Comparison of ENCODE assay signal across 20 mouse cellular contexts in the genomic region with DNA sequence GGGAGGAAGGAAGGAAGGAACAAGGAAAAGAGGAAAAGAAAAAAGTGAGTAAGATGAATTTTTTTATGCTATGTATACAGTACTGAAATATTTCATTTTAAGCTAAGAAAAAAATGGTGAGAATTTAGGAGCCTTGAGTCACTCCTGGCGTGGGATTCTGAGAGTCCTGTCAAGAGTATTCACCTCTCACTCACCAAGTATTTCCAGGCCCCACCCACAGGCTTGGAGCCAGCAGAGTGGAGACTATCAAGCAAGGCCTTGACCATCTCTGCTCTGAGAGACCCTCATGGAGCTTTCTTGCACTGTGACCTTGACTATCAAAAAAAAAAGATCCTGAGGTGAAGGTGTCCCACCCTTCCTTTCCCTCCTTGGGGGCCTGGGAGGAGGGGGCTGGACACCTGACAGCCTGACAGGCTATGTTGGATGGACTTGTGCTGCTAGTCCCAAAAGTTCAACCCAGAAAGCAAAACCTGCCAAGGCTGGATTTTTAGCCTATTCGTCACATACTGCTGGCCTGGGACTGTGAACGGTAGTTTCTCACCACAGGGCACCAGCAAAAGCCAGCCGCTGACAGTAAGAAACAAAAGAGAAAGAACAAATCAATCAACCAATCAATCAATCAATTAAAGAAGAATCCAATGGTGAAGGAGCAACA. TPM values are rescaled to one million over a fixed set of nuclear protein-coding genes. Genes with fewer than 3 reads are reported as not detected.
DNase-seq lines count a peak whose midpoint lies in the region; TF ChIP-seq lines count a peak whose summit lies in the region.
"Had no signal": no experiment of that assay in that cellular context is flagged by ENCODE, and none has a peak within 500 bp of the region (broad histone marks: within the 10 kb centered on the region; RNA-seq: fewer than 3 reads in every experiment).

No protein-coding gene starts in this region.

- no peak overlapping the region for H3K4me3 ChIP-seq in gastrocnemius, adult 2 months
- H3K4me3 ChIP-seq: embryonic facial prominence, embryonic 15.5 days; forebrain, embryonic 12.5 days; heart, embryonic 13.5 days; hindbrain, embryonic 15.5 days had no signal

- DNase-seq in gastrocnemius, adult 2 months = peak; percentile 26
- no peak for DNase-seq in gastrocnemius, postnatal 10 days
- DNase-seq in 3134 (ENCODE audit: extremely low read depth, insufficient read length, low spot score) = peak; percentile 75
- peak; percentile 30 for DNase-seq in ZHBTc4 (ENCODE audit: low read depth, low spot score)
- peak; percentile 97 for DNase-seq in fibroblast of lung, adult 2 months (ENCODE audit: low read depth)
- no peak for DNase-seq in cerebellum, adult 11-12 months
- DNase-seq in heart, adult 18-20 months = no peak
- DNase-seq: adrenal gland, postnatal 14 days; cerebellum, adult 8-10 months; cerebellum, postnatal 14 days; embryo, embryonic 11 days; gastrocnemius, postnatal 25 days; heart, postnatal 36 days had no signal

- TF ChIP-seq CTCF in gastrocnemius, adult 2 months (IDR thresholded peaks at IDR 0.05) = no peak

- intact Hi-C loops in gastrocnemius, adult 2 months (cut with DNase I) = no loop called here

- H3K27ac ChIP-seq in gastrocnemius, adult 2 months = no peak overlapping the region
- H3K27ac ChIP-seq: embryonic facial prominence, embryonic 15.5 days; forebrain, embryonic 12.5 days; heart, embryonic 13.5 days; hindbrain, embryonic 15.5 days had no signal

RNA-seq across cellular contexts. Expression of gene Pdia5, which starts 10.6 kb away (rescaled TPM):
- total RNA-seq in gastrocnemius, adult 2 months (2021) = 1 to 10 TPM; 1.2 to 2.5 TPM
- 10 to 100 TPM in 1 of 2 experiments, 1 to 10 TPM in 1; 7.5 to 12.4 TPM for total RNA-seq in gastrocnemius, postnatal 10 days (2021)
- 1 to 10 TPM; 4.6 to 4.9 TPM for total RNA-seq in heart, adult 18-20 months (2021)
- total RNA-seq: CH12.LX had no signal

RNA-seq across cellular contexts. Expression of gene Sema5b, which starts 39.7 kb away (rescaled TPM):
- total RNA-seq in gastrocnemius, adult 2 months (2021) = under 1 TPM; 0.22 to 0.26 TPM
- 1 to 10 TPM; 1.9 to 4.1 TPM for total RNA-seq in gastrocnemius, postnatal 10 days (2021)
- total RNA-seq in heart, adult 18-20 months (2021) = 1 to 10 TPM; 3.2 to 3.8 TPM
- total RNA-seq: common myeloid progenitor, adult 5-6 weeks; granulocyte monocyte progenitor cell, adult 5-6 weeks had no signal

Comparison
In these comparisons a context has a peak if more than half of its experiments do, and no peak if none do; other contexts are left out.
1. DNase-seq: peak in gastrocnemius, adult 2 months (single experiment), 3134 (single experiment), ZHBTc4 (single experiment) and fibroblast of lung, adult 2 months (single experiment); none in gastrocnemius, postnatal 10 days (single experiment), cerebellum, adult 11-12 months (single experiment) and heart, adult 18-20 months (0 of 2).